Mouse (Mus musculus) liver, adult 10 weeks (tissue): ENCODE data around the gene Hapln4. TPM values are rescaled to one million over a fixed set of nuclear protein-coding genes. Genes with fewer than 3 reads are reported as not detected.

Source experiments
- polyA plus RNA-seq: library from polyadenylated mRNA; stranded (reverse); fragments of 350-450 nt; fragmentation: Illumina TruSeq; extraction: RNeasy Lipid Tissue Mini Kit (QIAGEN cat#74804); gene quantifications from one replicate; pipeline ENCODE4 v1.2.3, GENCODE M21; 2014; ENCODE audit warnings: low read depth, low replicate concordance

Hapln4 gene
- polyA plus RNA-seq = 1.4 TPM

GRCm38 (mm10) chr8:70083285-70083684 is at the start of gene Hapln4:
Gene Hapln4, plus strand, starts transcription at chr8:70083457.

DNA sequence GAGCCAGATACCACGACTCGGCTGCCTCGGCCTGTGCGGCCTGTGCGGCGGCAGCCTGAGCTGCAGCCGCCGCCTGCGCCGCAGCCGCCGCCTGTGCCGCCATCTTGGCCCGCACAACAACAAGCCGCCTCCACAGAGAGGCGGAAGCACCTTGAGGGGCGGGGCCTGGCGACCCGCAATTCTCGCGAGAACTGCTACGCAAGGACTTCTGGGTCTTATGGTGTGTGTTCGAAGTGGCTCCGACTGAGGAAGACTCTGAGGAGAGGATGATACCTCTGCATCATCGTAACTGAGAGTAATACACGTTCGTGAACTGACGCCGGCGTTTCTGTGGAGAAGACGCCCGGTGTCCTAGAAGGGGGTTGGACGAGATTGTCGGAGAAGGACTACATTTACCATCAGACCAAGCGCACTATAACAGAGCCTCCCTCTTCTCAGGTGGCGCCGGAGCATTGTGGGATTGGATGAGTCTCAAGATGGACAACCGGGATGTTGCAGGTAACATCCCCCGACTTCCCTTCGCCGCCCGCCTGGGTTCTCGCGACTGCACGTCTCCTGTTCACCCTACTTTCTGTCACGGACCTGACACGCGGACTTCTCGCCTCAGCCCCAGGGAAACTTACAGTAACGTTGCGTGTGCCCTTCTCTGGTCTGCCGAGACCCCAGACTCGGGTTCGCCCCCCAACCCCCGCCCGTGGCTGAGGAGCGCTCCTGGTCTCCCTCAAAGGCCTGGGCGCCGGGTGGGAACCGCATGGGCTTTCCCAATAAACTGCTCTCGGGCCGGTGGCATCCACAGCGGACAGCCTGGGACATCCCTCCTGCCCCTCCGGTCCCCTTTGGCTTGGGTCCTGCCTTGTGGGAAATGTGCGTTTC is 40.4 kb upstream of the Hapln4 start, which contains the start of the genes Mau2 and Sugp1:
Mau2 (minus strand) TSS at position 152 of the 873 bp plus-strand sequence.
Sugp1 (plus strand) TSS at position 231 of the 873 bp plus-strand sequence.

DNA sequence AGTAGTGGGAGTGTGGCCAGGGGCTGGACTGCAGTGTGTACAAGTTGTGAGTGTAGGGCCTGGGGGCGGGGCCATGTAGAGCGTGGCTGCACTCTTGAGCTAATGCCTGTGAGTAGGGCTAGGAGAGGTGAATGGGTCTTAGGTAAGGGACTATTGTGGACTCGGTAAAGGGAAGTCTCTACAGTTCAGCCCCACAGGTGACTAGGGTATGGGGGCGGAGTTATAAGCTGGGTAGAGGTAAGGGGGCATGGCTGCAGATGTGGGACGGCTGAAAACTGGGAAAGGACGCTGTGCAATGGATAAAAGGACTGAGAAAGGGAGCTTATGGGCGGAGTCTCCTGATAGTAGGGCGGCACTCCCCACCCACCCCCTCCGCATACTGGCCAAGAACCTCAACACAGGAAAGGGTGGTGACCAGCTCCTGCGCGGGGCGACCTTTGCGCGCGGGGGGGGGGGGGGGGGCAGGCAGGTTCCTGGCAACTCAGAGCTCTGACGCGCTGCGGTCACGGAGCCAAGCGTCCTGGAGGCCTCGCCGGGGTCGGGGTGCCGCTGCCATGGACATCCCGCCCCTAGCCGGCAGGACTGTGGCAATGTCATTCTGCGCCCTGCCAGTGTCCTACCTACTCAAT is 10.7 kb upstream of the Hapln4 start, which contains the start of gene Tm6sf2:
Tm6sf2 (plus strand) TSS at position 484 of the 629 bp plus-strand sequence.

DNA sequence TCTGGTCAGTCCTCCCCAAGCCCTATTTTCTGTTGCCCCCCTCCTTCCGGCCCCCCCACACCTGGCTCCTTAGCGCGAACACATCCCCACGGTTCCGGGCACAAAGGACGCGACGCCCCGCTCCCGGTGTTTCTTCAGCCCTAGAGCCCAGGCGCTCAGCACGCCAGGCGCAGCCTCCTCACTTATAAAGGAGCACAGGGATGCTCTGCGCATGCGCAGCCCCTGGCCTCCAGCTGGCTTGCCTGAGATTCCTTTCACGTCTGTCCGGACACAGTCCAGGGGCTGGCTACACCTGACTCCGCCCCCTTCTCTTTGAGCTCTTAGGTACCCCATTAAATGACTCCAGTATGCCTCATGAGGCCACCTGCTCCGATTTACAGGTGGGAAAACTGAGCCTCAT is 37.4 kb downstream of the Hapln4 start, which contains the start of gene Ncan:
Ncan (minus strand) TSS at position 207 of the 400 bp plus-strand sequence.

GRCm38 (mm10) chr8:70131166-70131883 is 48.1 kb downstream of the Hapln4 start, which contains the start of gene Nr2c2ap:
Gene Nr2c2ap, plus strand, starts transcription at chr8:70131333.

GRCm38 (mm10) chr8:70139026-70139857 is 56.0 kb downstream of the Hapln4 start, which contains the start of the genes Rfxank, Borcs8 and Mef2b:
Gene Rfxank, minus strand, starts transcription at chr8:70139154.
Gene Borcs8, plus strand, starts transcription at chr8:70139499.
Gene Mef2b, plus strand, starts transcription at chr8:70139711.

Other genes starting within 250 kb of the Hapln4 start
- not detected for gene Cilp2, start 195.8 kb upstream of the Hapln4 start, polyA plus RNA-seq
- gene Tssk6, start 181.3 kb upstream of the Hapln4 start, polyA plus RNA-seq = not detected
- gene Ndufa13, start 180.9 kb upstream of the Hapln4 start, polyA plus RNA-seq = 2.1 TPM
- gene Yjefn3, start 180.7 kb upstream of the Hapln4 start, polyA plus RNA-seq = not detected
- 3.9 TPM for gene Gatad2a, start 87.1 kb upstream of the Hapln4 start, polyA plus RNA-seq
- 4.5 TPM for gene Mau2, start 40.7 kb upstream of the Hapln4 start, polyA plus RNA-seq
- 3.7 TPM for gene Sugp1, start 40.6 kb upstream of the Hapln4 start, polyA plus RNA-seq
- 11.7 TPM for gene Tm6sf2, start 10.5 kb upstream of the Hapln4 start, polyA plus RNA-seq
- gene Ncan, start 37.4 kb downstream of the Hapln4 start, polyA plus RNA-seq = not detected
- gene Nr2c2ap, start 47.9 kb downstream of the Hapln4 start, polyA plus RNA-seq = 2.1 TPM
- 1.4 TPM for gene Rfxank, start 55.7 kb downstream of the Hapln4 start, polyA plus RNA-seq
- 5.6 TPM for gene Borcs8, start 56.0 kb downstream of the Hapln4 start, polyA plus RNA-seq
- gene Mef2b, start 56.3 kb downstream of the Hapln4 start, polyA plus RNA-seq = not detected
- gene Tmem161a, start 88.9 kb downstream of the Hapln4 start, polyA plus RNA-seq = 3.0 TPM
- 12.2 TPM for gene Slc25a42, start 128.8 kb downstream of the Hapln4 start, polyA plus RNA-seq
- gene Sugp2, start 150.8 kb downstream of the Hapln4 start, polyA plus RNA-seq = 2.6 TPM
- 0.87 TPM for gene Armc6, start 151.0 kb downstream of the Hapln4 start, polyA plus RNA-seq
- gene Homer3, start 199.4 kb downstream of the Hapln4 start, polyA plus RNA-seq = not detected
- 3.4 TPM for gene Ddx49, start 219.0 kb downstream of the Hapln4 start, polyA plus RNA-seq
- gene Cope, start 219.1 kb downstream of the Hapln4 start, polyA plus RNA-seq = 4.9 TPM
- gene Cers1, start 232.3 kb downstream of the Hapln4 start, polyA plus RNA-seq = not detected
- gene Gdf1, start 246.4 kb downstream of the Hapln4 start, polyA plus RNA-seq = not detected